Mouse (Mus musculus) heart, embryonic 13.5 days (tissue): Measurements from ENCODE around the gene Armh3. TPM values are rescaled to one million over a fixed set of nuclear protein-coding genes. Genes with fewer than 3 reads are reported as not detected.

Experiments
- ATAC-seq: fragments of 200-750 bp; cut with Nextera tagmentation; 2 replicates; pipeline ENCODE4 v1.8.0; 2017; ENCODE audit warnings: moderate TSS enrichment; ENCODE audit not compliant: insufficient number of reproducible peaks, low FRiP score, low TSS enrichment; ENCODE audit errors: extremely low read depth
- H3K27ac ChIP-seq: fragments of 300-500 bp; sonication (generic); replicated peaks from 2 replicates; pipeline ENCODE4 v1.5.1; 2015; ENCODE audit warnings: moderate library complexity, mild to moderate bottlenecking, inconsistent platforms
- H3K27me3 ChIP-seq: fragments of 300-500 bp; sonication (generic); replicated peaks from 2 replicates; pipeline ENCODE4 v1.6.1; 2015; ENCODE audit warnings: mild to moderate bottlenecking, inconsistent platforms
- H3K36me3 ChIP-seq: fragments of 300-500 bp; sonication (generic); 2 replicates; pipeline ENCODE4 v1.6.1; 2015; ENCODE audit warnings: mild to moderate bottlenecking, inconsistent platforms
- H3K4me1 ChIP-seq: fragments of 300-500 bp; sonication (generic); 2 replicates; pipeline ENCODE4 v1.6.1; 2015; ENCODE audit warnings: inconsistent platforms
- H3K4me2 ChIP-seq: fragments of 300-500 bp; sonication (generic); 2 replicates; pipeline ENCODE4 v1.6.1; 2015; ENCODE audit warnings: inconsistent platforms, mild to moderate bottlenecking, moderate library complexity
- H3K4me3 ChIP-seq: fragments of 300-500 bp; sonication (generic); 2 replicates; pipeline ENCODE4 v1.5.1; 2015; ENCODE audit warnings: moderate library complexity, mild to moderate bottlenecking, inconsistent platforms
- H3K9ac ChIP-seq: fragments of 300-500 bp; sonication (generic); 2 replicates; pipeline ENCODE4 v1.6.1; 2015; ENCODE audit warnings: inconsistent platforms, mild to moderate bottlenecking, moderate library complexity
- H3K9me3 ChIP-seq: fragments of 300-500 bp; sonication (generic); 2 replicates; pipeline ENCODE4 v1.6.1; 2016; ENCODE audit warnings: inconsistent platforms
- WGBS: fragments of 180-500 bp; shearing (Covaris S2); methylation state at CpG from one replicate; pipeline ENCODE4 v1.1.7; 2015; ENCODE audit warnings: mixed read lengths; 5-methylcytosine and 5-hydroxymethylcytosine counted together
- polyA plus RNA-seq: library from polyadenylated mRNA; unstranded; fragments of >200 nt; fragmentation: Nextera tagmentation; extraction: Ambion mirVana; gene quantifications from 2 replicates; pipeline ENCODE4 v1.2.1, GENCODE M21; 2015

Gene Armh3
- polyA plus RNA-seq, result 12.7 and 13.0 TPM in 2 replicates

DNA sequence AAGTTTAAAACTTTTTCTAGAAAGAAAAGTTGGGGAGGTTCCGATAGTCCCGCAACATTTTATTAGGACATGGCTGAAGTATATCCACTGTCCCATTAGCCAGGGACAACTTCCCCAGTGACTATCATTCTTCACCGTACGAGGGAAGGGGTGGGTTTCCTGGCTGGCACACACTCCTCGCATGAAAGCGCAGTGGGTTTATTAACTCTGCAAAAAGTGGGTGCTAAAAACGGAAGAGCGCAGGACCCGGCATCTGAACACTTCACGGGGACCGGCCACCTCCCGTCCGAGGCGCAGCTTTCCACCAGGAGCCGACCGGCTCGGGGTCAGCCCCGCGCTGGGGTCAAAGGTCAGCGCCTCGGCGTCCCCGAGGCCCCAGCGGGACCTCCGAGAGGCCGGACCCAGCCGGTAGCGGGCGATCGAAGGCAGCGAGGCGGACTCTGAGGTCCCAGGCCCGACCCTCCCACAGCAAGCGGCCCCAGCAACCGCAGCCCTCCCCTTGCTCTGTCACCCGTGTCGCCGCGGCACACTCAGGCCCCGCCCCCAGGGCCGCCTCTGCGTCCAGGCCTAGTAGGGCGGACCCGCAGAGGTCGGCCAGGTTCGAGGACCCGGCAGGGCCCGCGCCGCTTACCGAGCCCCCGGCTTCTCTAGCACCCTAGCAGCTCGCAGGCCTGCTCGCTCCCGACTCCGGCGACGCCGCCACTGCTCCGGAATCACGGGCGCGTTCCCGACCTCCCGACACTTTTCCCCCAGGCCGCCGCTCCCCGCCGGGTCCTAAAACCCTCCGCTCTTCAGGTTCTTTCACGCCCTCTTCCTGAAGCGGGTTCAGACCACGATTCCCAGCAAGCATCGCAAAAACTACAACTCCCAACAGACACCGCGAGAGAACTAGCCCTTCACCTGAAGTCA, at the start of gene Armh3:
Armh3 (minus strand) TSS at position 704 of the 909 bp plus-strand sequence.
- Histone ChIP-seq H3K4me2 (peak within 1 kb of the TSS; percentile 80), H3K4me3 (peak within 1 kb of the TSS; percentile 80), H3K36me3 (peaks cover 23% of the 10 kb centered on the region), H3K4me1 (peaks cover 12% of the 10 kb centered on the region), H3K27me3 (no peaks in the 10 kb centered on the region), H3K9me3 (no peaks in the 10 kb centered on the region; the same call in 1 of the 2 replicates), H3K9ac (peak within 1 kb of the TSS; percentile 89), H3K27ac (peak within 1 kb of the TSS; percentile 95)
- peak; percentile 93 for ATAC-seq
- WGBS, result under 1% methylated on average over 76 of the region's 76 CpGs

DNA sequence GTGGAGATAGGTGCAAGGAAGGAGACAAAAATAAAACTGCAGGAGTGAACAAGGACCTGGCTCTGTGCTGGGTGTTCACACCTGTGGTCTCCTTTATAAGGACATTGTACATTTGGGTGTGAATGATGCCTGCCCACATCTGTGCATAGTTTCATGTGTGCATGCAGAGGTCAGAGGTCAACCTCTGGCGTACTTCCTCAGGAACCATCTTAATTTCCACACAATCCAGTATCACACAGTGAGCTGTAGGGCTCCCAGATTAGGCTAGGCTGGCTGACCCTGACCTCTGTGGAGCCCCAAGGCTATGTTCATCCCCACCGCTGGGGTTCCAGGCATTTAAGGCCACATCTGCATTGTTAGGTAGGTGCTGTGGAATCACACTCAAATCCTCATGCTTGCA, 49.1 kb upstream of the Armh3 start:
- Histone ChIP-seq H3K4me1 (peaks cover 37% of the 10 kb centered on the region), H3K9me3 (no peaks in the 10 kb centered on the region), H3K4me3 (no peak overlapping the region), H3K27ac (no peak overlapping the region), H3K36me3 (no peaks in the 10 kb centered on the region), H3K27me3 (no peaks in the 10 kb centered on the region), H3K9ac (no peak overlapping the region), H3K4me2 (no peak overlapping the region)
- WGBS, result 75% methylated on average over 2 of the region's 2 CpGs
- no peak for ATAC-seq

DNA sequence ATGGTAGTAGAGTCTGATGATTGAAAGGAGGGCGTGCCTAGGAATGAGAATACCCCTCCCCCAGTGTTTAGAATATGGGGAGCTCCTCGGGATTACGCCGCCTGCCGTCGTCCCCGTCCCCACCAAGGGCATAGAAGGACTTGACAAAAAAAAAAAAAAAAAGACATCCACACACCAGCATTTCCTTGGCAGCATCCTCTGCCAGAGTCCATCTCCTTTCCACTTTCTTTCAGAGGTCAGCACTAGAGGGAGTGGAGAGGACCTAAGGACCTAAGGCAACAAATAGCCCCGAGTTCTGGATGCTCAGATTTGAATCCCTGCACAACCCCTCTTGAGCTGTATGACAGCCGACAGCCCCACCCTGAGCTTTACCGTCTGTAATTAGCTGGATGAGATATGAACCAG, 48.3 kb upstream of the Armh3 start:
- no peaks in the 10 kb centered on the region for H3K9me3 ChIP-seq
- peaks cover 45% of the 10 kb centered on the region for H3K4me1 ChIP-seq
- H3K36me3 ChIP-seq, result no peaks in the 10 kb centered on the region
- peak overlapping the region; percentile 72; the same call in 1 of the 2 replicates for H3K4me3 ChIP-seq
- H3K27me3 ChIP-seq, result no peaks in the 10 kb centered on the region
- no peak overlapping the region for H3K9ac ChIP-seq
- 5% methylated on average over 10 of the region's 10 CpGs for WGBS
- peak overlapping the region; percentile 90 for H3K4me2 ChIP-seq
- peak overlapping the region; percentile 99 for H3K27ac ChIP-seq
- ATAC-seq, result no peak

DNA sequence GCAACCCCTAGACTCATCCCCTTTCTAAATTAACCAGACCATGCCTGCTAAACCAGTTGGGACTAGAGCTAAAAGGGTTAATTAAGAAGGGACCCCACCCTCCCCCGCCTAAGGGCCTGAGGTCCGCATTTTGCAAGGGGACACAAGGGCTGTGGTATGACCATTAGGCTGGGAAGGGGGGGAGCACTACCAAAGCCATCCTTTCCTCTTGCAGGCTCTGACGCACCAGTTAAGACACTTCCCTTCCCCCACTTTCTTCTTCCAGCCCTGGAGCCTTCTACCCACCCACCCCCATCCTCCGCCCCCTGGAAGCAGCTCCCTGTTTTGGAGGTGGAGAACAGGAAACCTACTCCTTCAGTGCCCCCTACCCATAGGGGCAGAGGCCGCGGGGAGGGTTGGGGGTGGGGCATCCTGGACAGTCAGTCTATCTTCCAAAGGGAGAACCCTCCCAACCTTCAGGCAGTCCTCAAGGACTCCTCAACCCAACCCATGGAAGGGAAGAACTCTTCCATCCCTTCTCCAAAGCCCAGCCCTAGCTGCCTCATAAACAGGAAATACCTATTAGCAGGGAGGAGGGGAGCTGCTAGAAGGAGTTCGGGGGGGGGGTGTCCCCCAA, 47.5 kb upstream of the Armh3 start:
- Histone ChIP-seq H3K27me3 (no peaks in the 10 kb centered on the region), H3K4me3 (peak overlapping the region; percentile 72), H3K4me2 (peak overlapping the region; percentile 90), H3K9me3 (no peaks in the 10 kb centered on the region), H3K27ac (peak overlapping the region; percentile 99), H3K36me3 (no peaks in the 10 kb centered on the region), H3K4me1 (peaks cover 53% of the 10 kb centered on the region), H3K9ac (peak overlapping the region; percentile 96)
- 2% methylated on average over 7 of the region's 7 CpGs for WGBS
- ATAC-seq, result peak; percentile 11; the same call in 1 of the 2 replicates

DNA sequence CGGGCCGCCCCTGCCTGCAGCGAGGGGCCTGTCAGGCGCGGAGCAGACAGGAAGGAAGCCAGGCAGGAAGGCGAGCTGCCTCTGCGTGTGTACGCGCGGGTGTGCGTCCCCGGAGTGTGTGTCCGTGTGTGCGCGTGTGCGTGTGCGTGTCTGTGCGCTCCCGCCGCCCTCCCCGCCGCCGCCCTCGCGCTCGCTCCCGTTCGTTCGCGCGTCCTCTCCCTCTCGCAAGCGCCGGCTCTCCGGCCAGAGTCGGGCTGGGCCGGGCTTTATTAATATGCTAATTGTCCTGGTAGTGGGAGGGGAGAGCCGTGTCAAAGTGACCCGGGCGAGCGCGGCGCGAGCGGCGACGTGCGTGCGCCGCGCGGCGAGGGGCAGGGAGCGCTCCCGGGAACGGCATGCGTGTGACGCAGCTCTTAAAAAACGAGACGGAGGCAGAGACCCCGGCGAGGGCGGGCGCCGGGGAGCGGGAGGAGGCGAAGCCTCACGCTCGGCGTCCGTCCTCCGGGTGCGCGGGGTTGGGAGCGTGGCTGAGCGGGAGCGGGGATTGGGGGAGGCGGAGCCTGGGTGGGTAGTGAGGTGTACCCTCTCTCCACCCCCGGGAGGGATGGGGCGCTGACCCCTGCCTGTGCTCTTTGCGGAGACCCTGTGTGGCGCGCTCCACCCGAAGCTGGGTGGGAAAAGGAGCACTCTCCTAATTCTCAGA, 46.9 kb upstream of the Armh3 start, which contains the start of gene Ldb1:
Ldb1 (minus strand) TSS at position 222 of the 703 bp plus-strand sequence.
- Histone ChIP-seq H3K9me3 (no peaks in the 10 kb centered on the region), H3K4me3 (peak within 1 kb of the TSS; percentile 72), H3K4me1 (peaks cover 60% of the 10 kb centered on the region), H3K9ac (peak within 1 kb of the TSS; percentile 96), H3K4me2 (peak within 1 kb of the TSS; percentile 90), H3K27ac (peak within 1 kb of the TSS; percentile 99), H3K36me3 (no peaks in the 10 kb centered on the region), H3K27me3 (no peaks in the 10 kb centered on the region)
- peak; percentile 62; the same call in 1 of the 2 replicates for ATAC-seq
- WGBS, result under 1% methylated on average over 84 of the region's 84 CpGs

DNA sequence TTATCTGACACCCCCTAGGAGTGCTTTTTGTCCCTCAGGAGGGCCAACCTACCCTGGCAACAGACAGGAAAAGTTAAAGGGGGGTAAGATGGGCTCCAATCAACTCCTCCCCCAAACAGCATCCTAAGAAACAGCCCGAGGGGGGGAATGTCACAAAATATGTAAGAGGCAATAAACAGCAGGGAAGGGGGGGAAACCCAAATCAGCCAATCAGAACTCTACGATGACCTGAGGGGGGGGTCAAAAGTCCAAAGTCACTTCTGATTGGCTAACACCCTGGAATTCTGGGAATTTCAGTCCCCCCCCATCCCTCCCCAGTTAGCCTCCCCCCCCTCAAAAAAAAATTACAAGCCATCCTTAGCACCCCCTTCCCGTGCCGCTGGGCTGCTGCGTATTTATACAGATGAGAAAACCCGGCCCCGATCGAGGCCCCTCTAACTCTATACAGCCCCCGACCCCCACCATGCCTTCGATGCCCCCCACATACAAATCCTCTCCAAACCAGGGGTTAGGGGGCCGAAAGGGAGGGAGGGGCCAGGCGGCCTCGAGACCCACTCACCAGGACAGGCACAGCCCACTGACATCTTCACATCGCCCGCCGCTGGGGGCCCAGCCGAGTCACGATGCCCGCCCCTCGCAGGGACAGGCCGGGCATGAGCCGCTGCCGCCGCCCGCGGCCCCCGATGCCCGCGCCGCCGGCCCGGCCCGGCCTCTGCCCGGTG, 46.1 kb upstream of the Armh3 start, which contains the start of gene Pprc1:
Pprc1 (plus strand) TSS at position 616 of the 722 bp plus-strand sequence.
- WGBS, result under 1% methylated on average over 34 of the region's 34 CpGs
- peak within 1 kb of the TSS; percentile 72 for H3K4me3 ChIP-seq
- H3K27me3 ChIP-seq, result no peaks in the 10 kb centered on the region
- H3K9me3 ChIP-seq, result no peaks in the 10 kb centered on the region
- no peaks in the 10 kb centered on the region for H3K36me3 ChIP-seq
- H3K27ac ChIP-seq, result peak within 1 kb of the TSS; percentile 99
- peaks cover 64% of the 10 kb centered on the region for H3K4me1 ChIP-seq
- H3K9ac ChIP-seq, result peak within 1 kb of the TSS; percentile 96
- no peak for ATAC-seq
- peak within 1 kb of the TSS; percentile 90 for H3K4me2 ChIP-seq

DNA sequence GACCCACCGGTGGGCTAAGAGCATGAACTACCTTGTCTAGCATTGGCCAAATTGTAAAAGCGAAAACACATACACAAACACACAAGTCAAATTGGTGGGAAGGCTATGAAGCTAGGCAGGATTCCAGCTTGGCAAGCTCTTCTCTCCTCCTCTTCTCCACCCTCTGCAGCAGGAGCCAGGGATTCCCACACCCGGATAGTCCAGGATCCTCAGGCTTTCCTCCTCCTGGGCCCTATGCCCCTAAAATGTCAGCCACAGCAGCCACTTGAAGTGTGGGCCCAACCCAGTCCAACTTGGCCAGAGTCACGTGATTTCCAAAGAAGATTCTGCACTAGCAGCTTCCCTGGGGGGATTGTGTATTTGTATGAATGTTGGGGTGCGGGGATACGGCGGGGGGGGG, 45.1 kb upstream of the Armh3 start:
- H3K36me3 ChIP-seq, result no peaks in the 10 kb centered on the region
- peak overlapping the region; percentile 99 for H3K27ac ChIP-seq
- H3K4me3 ChIP-seq, result peak overlapping the region; percentile 72
- H3K9ac ChIP-seq, result peak overlapping the region; percentile 96
- 57% methylated on average over 7 of the region's 7 CpGs for WGBS
- peaks cover 69% of the 10 kb centered on the region for H3K4me1 ChIP-seq
- H3K4me2 ChIP-seq, result peak overlapping the region; percentile 90
- no peaks in the 10 kb centered on the region for H3K27me3 ChIP-seq
- no peaks in the 10 kb centered on the region for H3K9me3 ChIP-seq
- no peak for ATAC-seq

DNA sequence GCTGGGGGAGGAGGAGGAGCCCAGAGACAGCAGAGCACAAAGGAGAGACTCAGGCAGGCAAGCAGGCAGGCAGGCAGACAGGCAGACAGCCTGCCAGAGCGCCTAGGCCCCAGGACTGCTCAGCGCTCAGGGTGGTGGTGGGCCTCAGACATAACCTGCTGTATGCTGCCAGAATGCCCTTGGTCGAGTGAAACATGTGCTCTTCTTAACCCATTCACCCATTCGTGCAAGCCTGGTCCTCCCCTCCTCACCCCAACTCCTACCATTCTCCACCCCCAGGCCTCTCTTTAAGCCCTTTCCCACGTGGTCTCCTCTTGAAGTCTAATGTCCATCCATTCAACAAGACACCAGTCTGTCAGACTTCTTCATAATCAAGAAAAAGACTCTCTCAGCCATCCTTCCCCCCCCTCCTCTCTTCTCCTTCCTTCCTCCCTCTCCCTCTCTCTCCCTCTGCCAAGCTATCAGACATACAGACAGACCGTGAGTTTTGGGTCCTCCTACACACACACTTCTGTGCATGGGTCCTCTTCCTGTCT, 44.3 kb upstream of the Armh3 start:
- Histone ChIP-seq H3K9ac (peak overlapping the region; percentile 96), H3K4me3 (peak overlapping the region; percentile 72), H3K27ac (peak overlapping the region; percentile 99), H3K4me2 (peak overlapping the region; percentile 90), H3K9me3 (no peaks in the 10 kb centered on the region), H3K36me3 (no peaks in the 10 kb centered on the region), H3K27me3 (no peaks in the 10 kb centered on the region), H3K4me1 (peaks cover 78% of the 10 kb centered on the region)
- WGBS, result 3% methylated on average over 6 of the region's 6 CpGs
- no peak for ATAC-seq

DNA sequence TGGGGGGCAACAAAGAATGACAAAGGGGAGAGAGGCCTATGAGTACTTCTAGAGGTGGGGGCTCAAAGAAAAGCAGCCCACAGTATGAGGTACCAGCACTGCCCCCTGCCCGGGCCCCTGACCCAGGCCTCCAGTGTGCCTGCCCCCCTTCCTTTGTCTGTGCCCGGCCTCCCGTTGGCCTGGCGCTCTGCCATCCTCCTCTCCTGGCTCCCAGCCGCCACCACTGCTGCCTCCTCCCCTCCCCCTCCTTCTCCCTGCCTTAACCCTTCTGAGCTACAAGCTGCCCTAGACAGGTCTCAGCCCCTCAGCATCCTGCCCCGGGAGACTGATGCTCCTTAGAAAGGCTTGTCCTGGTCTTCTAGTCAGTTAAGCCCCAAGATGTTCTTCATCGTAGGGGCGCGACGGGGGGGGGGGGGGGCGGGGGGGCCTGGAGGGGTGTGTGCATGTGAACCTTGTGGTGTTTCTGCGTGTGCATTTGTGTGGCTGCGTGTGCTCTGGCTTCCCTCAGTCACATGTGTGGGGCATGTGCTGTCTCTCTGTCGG, 43.7 kb upstream of the Armh3 start:
- no peaks in the 10 kb centered on the region for H3K36me3 ChIP-seq
- WGBS, result 2% methylated on average over 13 of the region's 14 CpGs
- ATAC-seq, result peak; percentile 12; the same call in 1 of the 2 replicates
- peak overlapping the region; percentile 90 for H3K4me2 ChIP-seq
- no peaks in the 10 kb centered on the region for H3K27me3 ChIP-seq
- peak overlapping the region; percentile 96 for H3K9ac ChIP-seq
- peak overlapping the region; percentile 72 for H3K4me3 ChIP-seq
- H3K4me1 ChIP-seq, result peaks cover 82% of the 10 kb centered on the region
- no peaks in the 10 kb centered on the region for H3K9me3 ChIP-seq
- peak overlapping the region; percentile 99 for H3K27ac ChIP-seq

DNA sequence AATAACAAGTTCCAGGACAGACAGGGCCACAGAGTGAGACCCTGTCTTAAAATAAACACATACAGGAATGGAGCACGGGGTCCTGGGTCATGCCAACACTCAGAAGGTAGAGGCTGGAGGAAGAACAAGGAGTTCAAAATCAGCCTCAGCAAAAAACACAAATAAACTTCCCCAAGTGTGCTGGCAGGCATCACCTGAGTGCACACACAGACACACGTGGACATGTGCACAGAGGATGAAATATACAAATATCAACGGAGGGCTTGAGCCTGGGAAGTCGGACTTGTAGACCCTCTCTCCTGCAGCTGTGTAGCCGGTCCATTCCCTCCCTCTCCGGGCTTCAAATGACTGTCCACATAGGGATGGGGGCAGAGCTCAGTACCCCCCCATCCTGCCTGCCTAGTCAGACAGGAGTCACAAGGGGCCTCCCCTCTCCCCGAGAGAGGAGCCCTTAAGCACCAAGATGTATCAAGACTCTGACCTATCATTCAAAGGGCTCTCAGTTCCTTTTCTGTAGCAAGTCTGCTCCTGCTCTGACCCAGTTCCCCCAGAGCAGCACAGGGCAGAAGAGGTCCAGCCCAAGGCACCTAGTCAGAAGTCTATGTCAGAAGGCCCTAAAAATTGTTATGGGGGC, 43.1 kb upstream of the Armh3 start:
- Histone ChIP-seq H3K4me1 (peaks cover 82% of the 10 kb centered on the region), H3K27ac (peak overlapping the region; percentile 99), H3K4me2 (peak overlapping the region; percentile 90), H3K36me3 (peaks cover 4% of the 10 kb centered on the region), H3K4me3 (peak overlapping the region; percentile 72), H3K27me3 (no peaks in the 10 kb centered on the region), H3K9me3 (no peaks in the 10 kb centered on the region), H3K9ac (peak overlapping the region; percentile 96)
- 15% methylated on average over 7 of the region's 7 CpGs for WGBS
- no peak for ATAC-seq
